Mouse (Mus musculus): ENCODE data around the gene Gm40193.

GRCm38 (mm10) chr11:70551526-70551925 is 18.8 kb upstream of the Gm40193 start:
- TF ChIP-seq CTCF (IDR thresholded peaks at IDR 0.05; ENCODE audit: borderline replicate concordance, control insufficient read depth, extremely low read depth, insufficient read depth, low read length, poor library complexity) (no peak), POLR2A (IDR thresholded peaks at IDR 0.05; ENCODE audit: control insufficient read depth, extremely low read depth, insufficient read depth, low read length, poor library complexity) (no peak)

Data from thymus, adult 2 months (tissue).